Mouse (Mus musculus): Measurements from ENCODE around the gene Pcp2.
"Not testable (repeated sequence)": the region's sequence is repeated elsewhere in the genome, so short reads cannot be mapped to it uniquely, and the experiment has no call there.

The Pcp2 gene

DNA sequence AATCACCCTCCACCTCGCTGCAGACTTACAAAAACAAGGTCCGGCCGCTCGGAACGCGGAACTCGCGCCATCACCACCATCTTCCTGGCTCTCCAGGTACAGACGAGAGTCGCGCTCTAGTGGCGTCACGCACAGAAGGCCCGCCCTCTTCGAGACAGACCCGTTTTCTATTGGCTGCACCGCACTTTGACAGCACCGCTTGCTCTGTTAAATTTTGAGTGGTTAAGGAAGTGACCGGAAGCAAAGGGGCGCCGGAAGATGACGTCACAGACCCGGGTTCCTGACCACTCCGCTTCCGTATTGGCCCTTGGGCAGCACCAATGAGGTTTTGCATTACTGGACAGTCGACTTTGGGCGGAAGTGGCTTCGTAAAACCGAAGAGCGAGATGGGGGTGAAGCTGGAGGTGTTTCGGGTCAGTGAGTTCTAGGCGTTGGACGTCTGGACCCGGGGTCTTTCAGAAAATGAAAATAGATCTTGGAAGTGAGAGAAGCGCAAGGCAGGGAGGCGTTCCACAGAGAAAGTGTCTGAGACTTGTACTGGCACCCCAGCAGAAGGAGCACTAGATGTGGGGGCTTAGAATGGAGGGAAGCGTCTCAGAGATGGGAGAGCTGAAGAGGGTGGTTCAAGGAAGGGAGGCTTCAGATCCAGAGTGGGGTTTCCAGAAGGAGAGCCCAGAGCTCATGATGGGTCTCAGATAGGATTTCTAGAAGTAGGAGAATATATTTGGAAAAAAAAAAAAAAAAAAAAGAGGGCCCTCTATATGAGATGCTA is 4.0 kb downstream of the Pcp2 start, which contains the start of the genes Xab2 and Pet100:
Xab2 (minus strand) TSS at position 118 of the 772 bp plus-strand sequence.
Pet100 (plus strand) TSS at position 350 of the 772 bp plus-strand sequence.
- DNase-seq (ENCODE audit: extremely low spot score, low spot score): peak; percentile 100

DNA sequence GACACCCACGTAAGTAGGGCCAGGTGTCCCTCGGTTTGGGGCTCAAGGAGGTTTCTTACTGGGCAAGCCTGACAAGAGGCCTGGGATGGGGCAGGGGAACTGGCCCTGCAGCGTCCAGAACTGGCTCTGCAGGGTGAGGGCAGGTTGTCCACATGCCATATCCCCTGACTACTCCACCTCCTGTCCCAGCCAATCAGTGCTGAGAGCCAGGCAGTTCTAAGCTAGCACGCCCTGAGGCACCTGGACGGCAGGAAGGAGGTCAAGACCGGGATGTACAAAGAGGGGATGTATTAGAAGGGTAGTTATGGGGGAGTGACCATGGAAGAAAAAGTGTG is 15.6 kb downstream of the Pcp2 start:
- no peak for DNase-seq (ENCODE audit: extremely low spot score, low spot score)

- no peak for DNase-seq (ENCODE audit: extremely low spot score, low spot score)
Observed at GRCm38 (mm10) chr8:3609046-3609815, 16.1 kb downstream of the Pcp2 start.

- no peak for DNase-seq (ENCODE audit: extremely low spot score, low spot score)
Observed at GRCm38 (mm10) chr8:3607822-3608221, 17.5 kb downstream of the Pcp2 start.

GRCm38 (mm10) chr8:3606593-3606992 is 18.8 kb downstream of the Pcp2 start:
- no peak for DNase-seq (ENCODE audit: extremely low spot score, low spot score)

- DNase-seq (ENCODE audit: extremely low spot score, low spot score): no peak
Observed at GRCm38 (mm10) chr8:3603439-3603838, 21.9 kb downstream of the Pcp2 start.

DNA sequence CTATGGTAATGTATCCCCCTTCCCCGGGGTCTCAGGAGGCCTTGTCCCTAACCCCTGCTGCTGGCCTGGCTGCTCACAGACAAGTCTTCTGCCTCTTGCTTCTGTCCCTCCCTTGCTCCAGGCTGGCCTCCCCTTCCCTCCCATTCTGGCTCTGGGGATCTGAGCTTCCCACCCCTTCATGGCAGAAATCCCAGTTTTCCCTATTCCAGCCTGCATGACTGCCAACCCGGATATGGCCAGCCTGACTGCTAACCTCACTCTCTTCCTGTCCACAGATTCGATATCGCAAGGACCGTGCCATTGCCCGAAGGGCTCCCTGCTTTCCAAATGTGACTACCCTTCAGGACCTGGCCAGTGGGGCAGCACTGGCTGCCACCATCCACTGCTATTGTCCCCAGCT is 24.9 kb downstream of the Pcp2 start:
- no peak for DNase-seq (ENCODE audit: extremely low spot score, low spot score)

DNA sequence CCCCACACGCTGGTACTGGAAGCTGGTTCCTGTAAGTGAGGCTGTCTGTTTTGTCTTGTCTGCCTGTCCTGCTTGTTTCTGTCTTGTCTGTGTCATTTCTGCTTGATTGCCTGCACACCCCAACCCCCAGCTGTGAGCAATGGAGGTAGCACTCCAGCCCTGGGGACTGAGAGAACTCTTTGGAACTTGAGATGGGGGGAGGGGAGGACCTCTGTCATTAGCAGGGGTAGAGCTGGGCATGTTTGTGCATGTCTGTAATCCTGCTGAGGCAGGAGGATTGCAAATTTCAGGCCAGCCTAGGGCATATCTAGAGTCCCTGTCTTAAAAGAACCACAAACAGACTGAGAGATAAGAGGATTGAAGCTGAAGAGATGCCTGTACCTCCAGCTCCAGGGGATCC is 26.1 kb downstream of the Pcp2 start:
- DNase-seq (ENCODE audit: extremely low spot score, low spot score): no peak

DNA sequence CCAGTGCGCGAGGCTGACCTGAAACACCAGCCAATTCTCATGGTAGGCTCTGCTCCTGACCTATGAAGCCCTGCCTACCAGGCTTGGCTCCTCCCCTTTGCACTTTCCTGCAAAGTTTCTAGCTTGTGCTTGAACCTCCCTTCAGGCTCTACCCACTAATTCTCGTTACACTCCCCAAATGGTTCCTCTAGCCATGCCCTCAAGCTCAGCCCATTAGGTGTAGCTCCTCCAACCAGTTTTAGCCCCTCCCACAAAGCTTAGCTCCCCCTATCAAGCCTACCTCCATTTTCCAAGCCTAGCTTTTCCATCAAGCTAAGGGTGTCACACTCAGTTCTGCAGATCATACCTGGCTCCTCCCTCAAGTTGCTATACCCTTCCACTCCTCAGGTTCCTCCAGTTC is 27.3 kb downstream of the Pcp2 start:
- no peak for DNase-seq (ENCODE audit: extremely low spot score, low spot score)

DNA sequence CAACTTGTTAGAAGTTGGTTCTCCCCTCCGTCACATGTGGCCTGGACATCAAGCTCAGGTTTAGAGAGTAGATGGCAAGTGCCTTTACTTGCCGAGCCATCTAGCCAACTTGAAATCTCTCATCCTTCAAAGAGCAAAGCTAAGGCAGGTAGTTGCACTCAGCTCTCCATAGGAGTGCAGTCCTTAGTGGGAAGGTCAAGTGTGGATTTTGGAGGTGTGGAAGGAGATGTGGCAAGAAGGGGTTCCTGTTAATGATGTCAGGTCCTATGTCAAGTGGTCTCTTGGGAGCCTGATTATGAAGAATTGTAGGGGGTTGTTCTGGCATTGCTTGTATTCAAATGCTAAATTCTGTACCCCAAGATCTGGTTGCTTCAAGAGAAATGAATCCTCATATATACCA is 30.9 kb downstream of the Pcp2 start:
- DNase-seq (ENCODE audit: extremely low spot score, low spot score): no peak

DNA sequence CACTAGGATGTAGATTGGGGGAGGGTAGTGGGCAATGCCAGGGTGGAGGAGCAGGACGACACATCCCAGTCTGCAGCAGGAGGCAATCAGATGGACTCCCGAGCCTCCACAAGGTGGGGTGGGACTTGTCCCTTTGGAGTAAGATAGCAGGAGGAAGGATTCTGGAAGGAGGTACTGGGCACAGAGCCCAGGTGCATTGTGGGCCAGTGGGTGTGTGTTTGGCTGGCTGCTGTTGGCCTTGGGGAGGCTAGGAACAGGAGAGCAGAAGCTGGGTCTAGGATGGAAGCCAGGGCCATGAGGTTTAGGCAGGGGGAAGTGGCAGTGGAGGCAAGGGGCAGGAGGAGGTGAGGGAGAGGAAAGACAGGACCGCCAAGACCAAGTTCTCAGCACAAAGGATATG is 31.9 kb downstream of the Pcp2 start:
- DNase-seq (ENCODE audit: extremely low spot score, low spot score): no peak

DNA sequence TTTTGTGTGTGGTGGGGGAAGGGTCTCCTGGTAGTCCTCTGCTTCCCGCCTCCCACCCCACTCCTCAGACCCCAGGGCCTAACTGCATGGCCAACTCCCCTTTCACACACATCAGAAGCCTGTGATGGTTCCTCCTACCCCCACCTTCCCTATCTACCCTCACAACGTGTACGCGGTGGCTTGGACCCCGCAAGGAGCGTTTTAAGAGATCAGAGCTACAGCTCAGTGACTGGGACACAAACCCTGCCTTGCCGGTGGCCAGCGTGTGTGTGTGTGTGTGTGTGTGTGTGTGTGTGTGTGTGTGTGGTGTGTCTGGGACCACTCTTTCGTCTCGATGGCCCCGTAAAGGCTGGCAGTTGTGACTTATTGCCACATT is 37.1 kb downstream of the Pcp2 start:
- DNase-seq (ENCODE audit: extremely low spot score, low spot score): peak; percentile 32

DNA sequence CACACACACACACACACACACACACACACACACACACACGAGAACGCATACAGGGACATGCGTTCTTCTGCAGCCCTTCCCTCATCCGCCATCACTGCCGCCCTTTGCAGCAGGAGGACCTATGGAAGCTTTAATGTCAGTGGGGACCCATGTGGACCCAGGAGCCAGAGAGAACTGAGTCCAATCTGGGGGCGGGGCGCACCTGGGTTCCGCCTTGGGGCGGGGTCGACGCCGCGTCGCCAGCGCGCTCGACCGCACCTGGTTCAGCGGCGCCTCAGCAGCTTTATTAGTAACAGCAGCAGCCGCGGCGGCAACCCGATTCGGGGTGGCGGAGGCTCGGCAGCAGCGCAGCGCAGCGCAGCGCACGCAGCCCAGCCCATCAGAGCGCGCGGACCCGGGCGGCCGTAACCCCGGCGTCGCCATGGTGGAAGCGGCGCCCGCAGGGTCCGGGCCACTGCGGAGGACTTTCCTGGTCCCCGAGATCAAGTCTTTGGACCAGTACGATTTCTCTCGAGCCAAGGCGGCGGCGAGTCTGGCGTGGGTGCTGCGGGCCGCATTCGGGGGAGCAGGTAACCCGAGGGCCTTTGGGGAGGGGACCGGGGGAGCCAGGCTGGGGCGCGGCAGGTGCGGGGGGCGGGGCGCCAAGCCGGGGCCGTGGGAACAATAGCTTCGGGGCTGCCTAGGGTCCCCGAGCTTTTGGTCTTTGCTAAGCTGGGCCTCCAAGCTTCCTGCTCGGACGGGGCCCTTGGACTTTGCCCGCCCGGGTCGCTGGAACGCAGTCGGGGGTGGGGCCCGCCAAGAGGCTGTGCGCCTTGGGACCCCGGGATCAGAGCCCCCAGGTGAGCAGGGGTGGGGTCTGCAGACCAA is 37.7 kb downstream of the Pcp2 start:
- peak; percentile 65 for DNase-seq (ENCODE audit: extremely low spot score, low spot score)

DNA sequence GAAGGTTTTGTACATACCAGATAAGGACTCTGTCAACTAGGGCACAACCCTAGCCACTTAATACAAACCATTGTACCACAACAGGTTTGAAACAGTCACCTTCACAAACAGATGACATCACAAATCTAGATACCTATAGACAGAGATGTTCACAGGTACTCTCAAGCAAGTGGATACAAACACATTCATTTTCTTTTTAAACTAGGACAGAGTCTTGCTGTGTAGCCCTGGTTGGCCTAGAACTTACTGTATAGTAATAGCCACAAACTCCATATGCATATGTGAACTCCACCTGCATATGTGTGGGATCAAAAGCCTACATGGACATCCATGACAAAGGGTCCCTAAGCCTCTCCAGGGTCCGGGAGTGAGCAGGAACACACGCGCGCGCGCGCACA is 38.4 kb downstream of the Pcp2 start, which contains the start of gene Camsap3:
Camsap3 (plus strand) TSS at position 301 of the 398 bp plus-strand sequence.
- no peak for DNase-seq (ENCODE audit: extremely low spot score, low spot score)

DNA sequence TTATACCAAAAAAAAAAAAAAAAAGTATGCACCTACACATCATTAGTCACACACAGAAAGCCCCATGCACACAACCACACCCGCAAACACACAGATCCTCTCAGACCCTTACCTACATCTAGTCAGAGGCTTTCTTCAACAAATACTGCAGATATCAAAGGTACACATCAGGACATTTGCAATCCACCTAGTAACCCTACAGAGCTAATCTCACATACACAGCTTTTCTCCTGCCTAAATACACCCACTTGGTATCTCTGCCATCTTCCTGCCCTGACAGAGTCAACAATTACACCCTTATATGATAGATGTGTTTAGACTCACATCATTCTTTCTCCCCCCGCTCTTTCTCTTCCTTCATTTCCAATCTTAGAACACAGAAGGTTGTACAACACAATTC is 38.9 kb downstream of the Pcp2 start:
- no peak for DNase-seq (ENCODE audit: extremely low spot score, low spot score)

GRCm38 (mm10) chr8:3581961-3582360 is 43.4 kb downstream of the Pcp2 start:
- DNase-seq (ENCODE audit: extremely low spot score, low spot score): not testable (repeated sequence)

- DNase-seq (ENCODE audit: extremely low spot score, low spot score): no peak
Observed at GRCm38 (mm10) chr8:3579390-3580364, 45.7 kb downstream of the Pcp2 start.

- no peak for DNase-seq (ENCODE audit: extremely low spot score, low spot score)
Observed at GRCm38 (mm10) chr8:3576211-3576960, 49.0 kb downstream of the Pcp2 start.

- no peak for DNase-seq (ENCODE audit: extremely low spot score, low spot score)
Observed at GRCm38 (mm10) chr8:3574546-3574945, 50.8 kb downstream of the Pcp2 start.

Measured in neural tube, embryonic 10.5 days (tissue).